Mouse (Mus musculus): ENCODE measurements around the gene Zp1. TPM values are rescaled to one million over a fixed set of nuclear protein-coding genes. Genes with fewer than 3 reads are reported as not detected.

Zp1 gene
- not detected in 2 replicates for polyA plus RNA-seq (2012; ENCODE audit: insufficient read depth, low replicate concordance)

DNA sequence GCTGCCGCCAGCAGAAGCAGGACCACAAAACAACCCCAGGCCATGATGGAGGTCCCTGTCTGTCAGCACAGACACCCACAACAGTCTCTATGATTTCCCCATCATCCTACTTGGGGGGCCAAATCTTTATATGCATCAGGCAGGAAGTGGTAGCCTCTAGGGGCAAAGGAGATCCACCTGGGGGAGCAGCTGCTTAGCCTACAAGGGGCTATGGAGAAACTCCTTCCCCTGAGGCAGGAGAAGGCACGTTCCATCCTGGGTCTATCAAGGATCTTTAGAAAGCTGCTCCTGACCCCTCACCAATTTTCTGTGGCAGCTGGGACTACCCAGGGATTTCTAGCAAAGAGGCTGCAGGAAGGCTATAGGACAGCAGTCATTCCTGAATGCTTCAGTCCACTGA, at the start of gene Zp1:
TSS of gene Zp1 (minus strand) at position 101 of the 400 bp plus-strand sequence.
- H3K4me1 ChIP-seq: peaks cover 7% of the 10 kb centered on the region
- H3K36me3 ChIP-seq (replicated peaks; ENCODE audit: low read length): no peaks in the 10 kb centered on the region
- H3K9me3 ChIP-seq: no peaks in the 10 kb centered on the region
- no peak for TF ChIP-seq GATA1 (IDR thresholded peaks at IDR 0.05; ENCODE audit: borderline replicate concordance, low read length)
- no peak for TF ChIP-seq FLI1 (IDR thresholded peaks at IDR 0.05; ENCODE audit: low read length)
- peaks cover 48% of the 10 kb centered on the region for H3K27me3 ChIP-seq (replicated peaks)
- H3K4me3 ChIP-seq (replicated peaks): no peak within 1 kb of the TSS

GRCm38 (mm10) chr19:10968578-10968977, 48.1 kb upstream of the Zp1 start:
- Histone ChIP-seq H3K36me3 (replicated peaks; ENCODE audit: low read length) (no peaks in the 10 kb centered on the region), H3K27me3 (replicated peaks) (peaks cover 51% of the 10 kb centered on the region), H3K4me3 (replicated peaks) (no peak overlapping the region), H3K9me3 (peaks cover 48% of the 10 kb centered on the region), H3K4me1 (peaks cover 53% of the 10 kb centered on the region)
- TF ChIP-seq GATA1 (IDR thresholded peaks at IDR 0.05; ENCODE audit: borderline replicate concordance, low read length): no peak
- no peak for TF ChIP-seq FLI1 (IDR thresholded peaks at IDR 0.05; ENCODE audit: low read length)

DNA sequence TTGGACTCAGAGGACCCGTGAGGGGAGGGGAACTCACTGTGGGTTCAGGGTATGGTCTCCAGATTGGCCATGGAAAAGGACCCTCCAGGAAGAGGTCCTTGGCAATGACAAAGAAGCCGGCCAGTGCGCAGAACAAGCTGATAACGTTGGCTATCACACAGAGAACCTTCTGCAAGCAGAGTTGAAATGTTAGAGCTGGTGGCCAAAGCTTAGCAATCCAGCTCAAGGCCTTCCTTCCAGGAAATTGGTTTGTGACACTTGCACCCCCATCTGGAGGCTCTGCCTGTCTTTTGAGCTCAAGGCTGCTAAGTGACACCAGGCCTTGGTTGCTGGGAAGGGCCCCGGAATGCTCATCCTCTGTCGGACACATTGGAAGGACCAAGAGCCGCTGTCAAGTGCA, 45.3 kb upstream of the Zp1 start:
- peaks cover 40% of the 10 kb centered on the region for H3K4me1 ChIP-seq
- no peak for TF ChIP-seq FLI1 (IDR thresholded peaks at IDR 0.05; ENCODE audit: low read length)
- no peak for TF ChIP-seq GATA1 (IDR thresholded peaks at IDR 0.05; ENCODE audit: borderline replicate concordance, low read length)
- H3K4me3 ChIP-seq (replicated peaks): no peak overlapping the region
- peaks cover 71% of the 10 kb centered on the region for H3K27me3 ChIP-seq (replicated peaks)
- H3K9me3 ChIP-seq: peaks cover 29% of the 10 kb centered on the region
- H3K36me3 ChIP-seq (replicated peaks; ENCODE audit: low read length): no peaks in the 10 kb centered on the region

- peak overlapping the region; percentile 53 for H3K4me3 ChIP-seq (replicated peaks)
- peaks cover 59% of the 10 kb centered on the region for H3K27me3 ChIP-seq (replicated peaks)
- TF ChIP-seq FLI1 (IDR thresholded peaks at IDR 0.05; ENCODE audit: low read length): no peak
- TF ChIP-seq GATA1 (IDR thresholded peaks at IDR 0.05; ENCODE audit: borderline replicate concordance, low read length): no peak
Observed at GRCm38 (mm10) chr19:10959978-10960346, 39.5 kb upstream of the Zp1 start.

DNA sequence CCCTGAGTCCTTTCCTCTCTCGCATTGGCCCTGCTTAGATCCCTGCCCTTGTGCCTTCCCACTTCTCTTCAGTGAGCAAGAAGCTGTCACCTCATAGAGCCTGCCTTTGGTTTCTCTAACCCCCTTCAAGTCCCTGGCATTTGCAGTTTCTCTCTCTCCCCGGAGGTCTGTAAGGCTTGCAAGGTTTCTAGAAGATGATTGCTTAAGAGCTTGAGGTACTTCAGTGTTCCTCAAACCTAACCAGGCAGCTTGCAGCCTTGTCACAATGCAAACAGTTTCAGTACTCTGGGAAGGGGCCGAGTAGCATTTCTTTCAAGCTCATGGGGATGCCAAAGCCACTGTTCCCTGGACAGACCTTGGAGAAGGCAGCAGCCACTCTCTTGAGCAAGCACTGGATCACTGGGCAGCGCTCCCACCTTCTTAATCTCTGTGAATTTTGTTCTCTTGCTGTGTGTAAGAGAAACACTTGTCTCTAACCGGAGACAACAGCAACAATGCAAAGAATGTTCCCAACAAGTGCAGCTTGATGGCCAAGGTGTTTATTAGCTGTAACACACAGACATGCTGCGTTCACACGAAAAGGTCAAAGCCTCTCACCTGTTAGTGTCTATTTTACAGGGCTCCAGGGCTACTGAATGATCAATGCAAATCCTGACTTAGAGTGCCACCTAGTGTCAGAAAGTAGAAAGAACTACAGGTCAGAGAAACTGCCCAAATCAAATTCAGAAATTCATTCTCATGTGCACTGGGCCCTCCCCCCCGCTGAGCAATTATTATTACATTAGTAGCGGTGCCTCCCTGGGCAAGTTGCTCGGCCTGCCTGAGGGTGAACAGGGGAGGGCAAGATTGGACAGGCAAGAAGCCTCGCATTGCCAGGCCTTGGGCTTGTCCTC, 38.9 kb upstream of the Zp1 start:
- Histone ChIP-seq H3K9me3 (no peaks in the 10 kb centered on the region), H3K27me3 (replicated peaks) (peaks cover 53% of the 10 kb centered on the region)
- TF ChIP-seq GATA1 (IDR thresholded peaks at IDR 0.05; ENCODE audit: borderline replicate concordance, low read length) (no peak), FLI1 (IDR thresholded peaks at IDR 0.05; ENCODE audit: low read length) (no peak)

More at GRCm38 (mm10) chr19:10959978-10960346, 39.5 kb upstream of the Zp1 start:
- H3K4me1 ChIP-seq: peaks cover 25% of the 10 kb centered on the region
- H3K36me3 ChIP-seq (replicated peaks; ENCODE audit: low read length): no peaks in the 10 kb centered on the region
- H3K9me3 ChIP-seq: no peaks in the 10 kb centered on the region

GRCm38 (mm10) chr19:10952021-10952939, 31.8 kb upstream of the Zp1 start:
- Histone ChIP-seq H3K4me1 (peaks cover 30% of the 10 kb centered on the region), H3K27me3 (replicated peaks) (peaks cover 31% of the 10 kb centered on the region), H3K9me3 (no peaks in the 10 kb centered on the region), H3K36me3 (replicated peaks; ENCODE audit: low read length) (no peaks in the 10 kb centered on the region), H3K4me3 (replicated peaks) (no peak overlapping the region)
- TF ChIP-seq GATA1 (IDR thresholded peaks at IDR 0.05; ENCODE audit: borderline replicate concordance, low read length): no peak
- TF ChIP-seq FLI1 (IDR thresholded peaks at IDR 0.05; ENCODE audit: low read length): no peak

More for the DNA sequence above, 38.9 kb upstream of the Zp1 start:
- peak overlapping the region; percentile 53 for H3K4me3 ChIP-seq (replicated peaks)
- no peaks in the 10 kb centered on the region for H3K36me3 ChIP-seq (replicated peaks; ENCODE audit: low read length)
- H3K4me1 ChIP-seq: peaks cover 19% of the 10 kb centered on the region

- peaks cover 48% of the 10 kb centered on the region for H3K4me1 ChIP-seq
- H3K27me3 ChIP-seq (replicated peaks): peaks cover 22% of the 10 kb centered on the region
- H3K4me3 ChIP-seq (replicated peaks): peak overlapping the region; percentile 92
- TF ChIP-seq FLI1 (IDR thresholded peaks at IDR 0.05; ENCODE audit: low read length) (no peak), GATA1 (IDR thresholded peaks at IDR 0.05; ENCODE audit: borderline replicate concordance, low read length) (no peak)
- H3K36me3 ChIP-seq (replicated peaks; ENCODE audit: low read length): peaks cover 18% of the 10 kb centered on the region
- H3K9me3 ChIP-seq: no peaks in the 10 kb centered on the region
Observed at GRCm38 (mm10) chr19:10949558-10949957, 29.1 kb upstream of the Zp1 start.

GRCm38 (mm10) chr19:10949112-10949511, 28.7 kb upstream of the Zp1 start, which contains the start of gene Ccdc86:
Gene Ccdc86, minus strand, starts transcription at chr19:10949266.
- 0 out of 2 replicates have a peak, but pooled peaks have one; percentile 41 for TF ChIP-seq FLI1 (IDR thresholded peaks at IDR 0.05; ENCODE audit: low read length)
- TF ChIP-seq GATA1 (IDR thresholded peaks at IDR 0.05; ENCODE audit: borderline replicate concordance, low read length): no peak
- Histone ChIP-seq H3K4me3 (replicated peaks) (peak within 1 kb of the TSS; percentile 95), H3K4me1 (peaks cover 52% of the 10 kb centered on the region), H3K36me3 (replicated peaks; ENCODE audit: low read length) (peaks cover 22% of the 10 kb centered on the region), H3K27me3 (replicated peaks) (peaks cover 20% of the 10 kb centered on the region), H3K9me3 (no peaks in the 10 kb centered on the region)

GRCm38 (mm10) chr19:10948416-10948815, 28.0 kb upstream of the Zp1 start:
- no peaks in the 10 kb centered on the region for H3K9me3 ChIP-seq
- no peak for TF ChIP-seq FLI1 (IDR thresholded peaks at IDR 0.05; ENCODE audit: low read length)
- no peak for TF ChIP-seq GATA1 (IDR thresholded peaks at IDR 0.05; ENCODE audit: borderline replicate concordance, low read length)
- H3K4me1 ChIP-seq: peaks cover 57% of the 10 kb centered on the region
- H3K27me3 ChIP-seq (replicated peaks): peaks cover 14% of the 10 kb centered on the region
- peaks cover 29% of the 10 kb centered on the region for H3K36me3 ChIP-seq (replicated peaks; ENCODE audit: low read length)
- peak overlapping the region; percentile 95 for H3K4me3 ChIP-seq (replicated peaks)

All from megakaryocyte, embryonic 14.5 days (primary cell).